Mouse (Mus musculus): ENCODE results near the gene Fpgs. TPM values are rescaled to one million over a fixed set of nuclear protein-coding genes. Genes with fewer than 3 reads are reported as not detected.

Gene Fpgs
- 19.9 and 21.2 TPM in 2 replicates for polyA plus RNA-seq (2015; fragmentation: Nextera tagmentation; extraction: Ambion mirVana)

GRCm38 (mm10) chr2:32704021-32704421 is at the start of gene Fpgs:
Fpgs (minus strand) TSS chr2:32704145.
- ATAC-seq (replicated peaks) = no peak
- Histone ChIP-seq H3K4me3 (no peak within 1 kb of the TSS), H3K27me3 (no peaks in the 10 kb centered on the region), H3K36me3 (peaks cover 57% of the 10 kb centered on the region), H3K27ac (replicated peaks) (no peak within 1 kb of the TSS), H3K4me2 (replicated peaks) (no peak within 1 kb of the TSS), H3K4me1 (no peaks in the 10 kb centered on the region), H3K9ac (replicated peaks) (no peak within 1 kb of the TSS), H3K9me3 (no peaks in the 10 kb centered on the region)
- WGBS = 81% methylated on average over 2 of the region's 2 CpGs

GRCm38 (mm10) chr2:32752181-32752580 is 48.2 kb upstream of the Fpgs start:
- 61% methylated on average over 10 of the region's 10 CpGs for WGBS
- H3K4me3 ChIP-seq = no peak overlapping the region
- H3K36me3 ChIP-seq = peaks cover 43% of the 10 kb centered on the region
- H3K4me2 ChIP-seq (replicated peaks) = no peak overlapping the region
- no peak overlapping the region for H3K27ac ChIP-seq (replicated peaks)
- no peak for ATAC-seq (replicated peaks)
- H3K27me3 ChIP-seq = no peaks in the 10 kb centered on the region
- peaks cover 16% of the 10 kb centered on the region for H3K4me1 ChIP-seq
- H3K9me3 ChIP-seq = no peaks in the 10 kb centered on the region
- no peak overlapping the region for H3K9ac ChIP-seq (replicated peaks)

- H3K9me3 ChIP-seq = no peaks in the 10 kb centered on the region
- no peak overlapping the region for H3K9ac ChIP-seq (replicated peaks)
- WGBS = 21% methylated on average over 10 of the region's 10 CpGs
- H3K4me2 ChIP-seq (replicated peaks) = peak overlapping the region; percentile 41
- H3K27me3 ChIP-seq = no peaks in the 10 kb centered on the region
- ATAC-seq (replicated peaks) = no peak
- peaks cover 14% of the 10 kb centered on the region for H3K4me1 ChIP-seq
- peaks cover 48% of the 10 kb centered on the region for H3K36me3 ChIP-seq
- H3K27ac ChIP-seq (replicated peaks) = no peak overlapping the region
- H3K4me3 ChIP-seq = peak overlapping the region; percentile 26
Measured at GRCm38 (mm10) chr2:32751665-32752033, 47.7 kb upstream of the Fpgs start.

- H3K4me1 ChIP-seq = peaks cover 13% of the 10 kb centered on the region
- H3K36me3 ChIP-seq = peaks cover 54% of the 10 kb centered on the region
- H3K9ac ChIP-seq (replicated peaks) = 0 out of 2 replicates have a peak overlapping the region, but pooled peaks have one; percentile 21
- ATAC-seq (replicated peaks) = peak; percentile 70
- no peak overlapping the region for H3K27ac ChIP-seq (replicated peaks)
- H3K4me2 ChIP-seq (replicated peaks) = peak overlapping the region; percentile 41
- no peaks in the 10 kb centered on the region for H3K27me3 ChIP-seq
- peak overlapping the region; percentile 26 for H3K4me3 ChIP-seq
- 9% methylated on average over 31 of the region's 31 CpGs for WGBS
- H3K9me3 ChIP-seq = no peaks in the 10 kb centered on the region
Measured at GRCm38 (mm10) chr2:32750887-32751664, 47.1 kb upstream of the Fpgs start.

- peaks cover 13% of the 10 kb centered on the region for H3K4me1 ChIP-seq
- H3K9ac ChIP-seq (replicated peaks) = no peak overlapping the region
- no peak for ATAC-seq (replicated peaks)
- WGBS = 75% methylated on average over 7 of the region's 7 CpGs
- H3K27me3 ChIP-seq = no peaks in the 10 kb centered on the region
- H3K27ac ChIP-seq (replicated peaks) = no peak overlapping the region
- peaks cover 62% of the 10 kb centered on the region for H3K36me3 ChIP-seq
- H3K4me3 ChIP-seq = no peak overlapping the region
- no peak overlapping the region for H3K4me2 ChIP-seq (replicated peaks)
- no peaks in the 10 kb centered on the region for H3K9me3 ChIP-seq
Measured at GRCm38 (mm10) chr2:32750199-32750598, 46.3 kb upstream of the Fpgs start.

GRCm38 (mm10) chr2:32749082-32749481 is 45.1 kb upstream of the Fpgs start:
- Histone ChIP-seq H3K36me3 (peaks cover 59% of the 10 kb centered on the region), H3K9ac (replicated peaks) (no peak overlapping the region), H3K27me3 (no peaks in the 10 kb centered on the region), H3K4me1 (peaks cover 16% of the 10 kb centered on the region), H3K27ac (replicated peaks) (no peak overlapping the region), H3K9me3 (no peaks in the 10 kb centered on the region), H3K4me2 (replicated peaks) (no peak overlapping the region), H3K4me3 (no peak overlapping the region)
- ATAC-seq (replicated peaks) = no peak
- WGBS = 92% methylated on average over 16 of the region's 16 CpGs

GRCm38 (mm10) chr2:32744272-32744982 is 40.5 kb upstream of the Fpgs start:
- no peaks in the 10 kb centered on the region for H3K27me3 ChIP-seq
- peaks cover 39% of the 10 kb centered on the region for H3K36me3 ChIP-seq
- no peak overlapping the region for H3K4me3 ChIP-seq
- peaks cover 38% of the 10 kb centered on the region for H3K4me1 ChIP-seq
- H3K4me2 ChIP-seq (replicated peaks) = no peak overlapping the region
- WGBS = 77% methylated on average over 15 of the region's 15 CpGs
- ATAC-seq (replicated peaks) = no peak
- no peak overlapping the region for H3K27ac ChIP-seq (replicated peaks)
- no peak overlapping the region for H3K9ac ChIP-seq (replicated peaks)
- H3K9me3 ChIP-seq = no peaks in the 10 kb centered on the region

GRCm38 (mm10) chr2:32742173-32742531 is 38.2 kb upstream of the Fpgs start:
- Histone ChIP-seq H3K27ac (replicated peaks) (peak overlapping the region; percentile 89), H3K4me1 (peaks cover 38% of the 10 kb centered on the region), H3K9ac (replicated peaks) (peak overlapping the region; percentile 92), H3K36me3 (peaks cover 24% of the 10 kb centered on the region), H3K27me3 (no peaks in the 10 kb centered on the region), H3K9me3 (no peaks in the 10 kb centered on the region), H3K4me3 (peak overlapping the region; percentile 93), H3K4me2 (replicated peaks) (peak overlapping the region; percentile 97)
- WGBS = under 1% methylated on average over 18 of the region's 18 CpGs
- ATAC-seq (replicated peaks) = peak; percentile 93

GRCm38 (mm10) chr2:32741273-32742172 is 37.6 kb upstream of the Fpgs start:
- ATAC-seq (replicated peaks) = peak; percentile 57
- Histone ChIP-seq H3K4me2 (replicated peaks) (peak overlapping the region; percentile 97), H3K36me3 (peaks cover 17% of the 10 kb centered on the region), H3K4me3 (peak overlapping the region; percentile 93), H3K9me3 (no peaks in the 10 kb centered on the region), H3K9ac (replicated peaks) (peak overlapping the region; percentile 92), H3K4me1 (peaks cover 38% of the 10 kb centered on the region), H3K27me3 (no peaks in the 10 kb centered on the region), H3K27ac (replicated peaks) (peak overlapping the region; percentile 89)
- 3% methylated on average over 49 of the region's 58 CpGs for WGBS

- peak; percentile 14; the same call in 1 of the 2 replicates for ATAC-seq (replicated peaks)
- peak within 1 kb of the TSS; percentile 93 for H3K4me3 ChIP-seq
- H3K9ac ChIP-seq (replicated peaks) = peak within 1 kb of the TSS; percentile 92
- no peaks in the 10 kb centered on the region for H3K9me3 ChIP-seq
- peaks cover 38% of the 10 kb centered on the region for H3K4me1 ChIP-seq
- WGBS = 2% methylated on average over 11 of the region's 11 CpGs
- H3K4me2 ChIP-seq (replicated peaks) = peak within 1 kb of the TSS; percentile 97
- H3K36me3 ChIP-seq = peaks cover 11% of the 10 kb centered on the region
- no peaks in the 10 kb centered on the region for H3K27me3 ChIP-seq
- peak within 1 kb of the TSS; percentile 89 for H3K27ac ChIP-seq (replicated peaks)
Measured at GRCm38 (mm10) chr2:32740916-32741272, 36.9 kb upstream of the Fpgs start, which contains the start of gene 6330409D20Rik. 6330409D20Rik (minus strand) TSS chr2:32741016.

- Histone ChIP-seq H3K27ac (replicated peaks) (no peak overlapping the region), H3K9ac (replicated peaks) (no peak overlapping the region), H3K4me1 (peaks cover 37% of the 10 kb centered on the region), H3K4me3 (no peak overlapping the region), H3K9me3 (no peaks in the 10 kb centered on the region), H3K4me2 (replicated peaks) (no peak overlapping the region), H3K27me3 (no peaks in the 10 kb centered on the region), H3K36me3 (no peaks in the 10 kb centered on the region)
- WGBS = 73% methylated on average over 4 of the region's 4 CpGs
- ATAC-seq (replicated peaks) = no peak
Measured at GRCm38 (mm10) chr2:32739311-32739710, 35.4 kb upstream of the Fpgs start.
